In the genomic region with DNA sequence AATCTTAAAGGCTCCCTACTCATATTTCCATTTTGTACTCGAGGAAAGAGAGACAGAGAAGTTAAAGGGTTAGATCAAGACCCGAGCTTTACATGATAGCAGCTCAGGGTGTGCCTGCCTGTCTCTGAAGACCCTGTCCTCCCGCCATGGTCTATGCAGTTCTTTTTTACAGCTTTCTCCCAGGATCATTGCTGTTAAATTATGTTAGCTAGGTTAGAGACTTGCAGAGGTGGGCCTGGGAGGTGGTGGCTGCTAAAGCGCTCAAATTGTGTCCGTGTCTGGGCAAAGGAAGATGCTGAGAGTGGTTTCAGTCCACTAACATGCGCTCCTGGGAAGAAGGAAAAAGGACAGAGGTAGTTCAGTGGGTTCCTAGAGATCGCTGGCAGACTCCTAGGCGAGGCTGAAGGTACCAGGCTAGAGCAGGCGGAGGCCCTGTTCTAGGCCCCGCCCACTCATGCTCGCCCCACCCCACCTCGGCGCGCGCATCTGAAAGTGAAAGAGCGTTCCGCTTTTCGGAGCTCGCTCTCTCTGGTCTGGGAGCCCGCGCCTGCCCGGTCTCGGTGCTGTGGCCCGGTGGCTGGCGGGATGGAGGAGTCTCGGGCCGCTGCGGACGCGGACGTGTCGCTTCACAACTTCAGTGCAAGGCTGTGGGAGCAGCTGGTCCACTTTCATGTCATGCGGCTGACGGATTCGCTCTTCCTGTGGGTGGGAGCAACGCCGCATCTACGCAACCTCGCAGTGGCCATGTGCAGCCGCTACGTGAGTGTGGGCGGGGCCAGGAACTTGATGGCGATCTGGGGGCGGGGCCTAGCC, we compare ENCODE assay signal across 8 mouse cellular contexts. TPM values are rescaled to one million over a fixed set of nuclear protein-coding genes. Genes with fewer than 3 reads are reported as not detected.
DNase-seq lines count a peak whose midpoint lies in the region; ATAC-seq and TF ChIP-seq lines count a peak whose summit lies in the region.

Gene Psmg4 (plus strand): TSS at position 474 of the 813 bp plus-strand sequence.

- DNase-seq in ES-E14 (ENCODE audit: low read depth, low spot score) = peak; percentile 85
- peak; percentile 90 for DNase-seq in cerebellum, adult 11-12 months
- DNase-seq in heart, postnatal 14 days = peak; percentile 92 to 97
- DNase-seq in layer of hippocampus, adult 11-12 months (ENCODE audit: low spot score) = peak; percentile 93
- peak; percentile 97 for DNase-seq in liver, postnatal 0 days
- DNase-seq in telencephalon, adult 2 months (ENCODE audit: low read depth, low spot score) = peak; percentile 84

- no peak for TF ChIP-seq CTCF in liver, postnatal 0 days (IDR thresholded peaks at IDR 0.05; ENCODE audit: low read depth)

- H3K4me1 ChIP-seq in ES-E14 (ENCODE audit: control insufficient read depth in 2 of 2, insufficient read depth in 2 of 2, low read length in 2 of 2, poor library complexity in 1 of 2) = no peaks in the 10 kb centered on the region
- peaks cover 20% of the 10 kb centered on the region for H3K4me1 ChIP-seq in forebrain, embryonic 15.5 days
- peaks cover 14% of the 10 kb centered on the region for H3K4me1 ChIP-seq in liver, postnatal 0 days (ENCODE audit: insufficient read depth)
- peaks cover 24% of the 10 kb centered on the region for H3K4me1 ChIP-seq in neural tube, embryonic 13.5 days (replicated peaks)

- WGBS in forebrain, embryonic 15.5 days = 3% methylated on average over 44 of the region's 44 CpGs
- WGBS in liver, postnatal 0 days (ENCODE audit: insufficient replicate concordance) = 3% methylated on average over 44 of the region's 44 CpGs
- WGBS in neural tube, embryonic 13.5 days = 2% methylated on average over 44 of the region's 44 CpGs

- H3K4me3 ChIP-seq in ES-E14 (ENCODE audit: insufficient read depth in 1 of 2, low read depth in 1 of 2, low read length in 2 of 2, poor library complexity in 1 of 2, severe bottlenecking in 1 of 2) = peak within 1 kb of the TSS; percentile 83 to 98
- peak within 1 kb of the TSS; percentile 73 for H3K4me3 ChIP-seq in forebrain, embryonic 15.5 days
- H3K4me3 ChIP-seq in liver, postnatal 0 days (ENCODE audit: low read depth, low read length) = peak within 1 kb of the TSS; percentile 71
- H3K4me3 ChIP-seq in neural tube, embryonic 13.5 days = peak within 1 kb of the TSS; percentile 71

- H3K9me3 ChIP-seq in ES-E14 (ENCODE audit: control insufficient read depth, insufficient read depth, low read depth, low read length) = peaks cover 21% of the 10 kb centered on the region; the same call in 1 of the 2 replicates
- no peaks in the 10 kb centered on the region for H3K9me3 ChIP-seq in forebrain, embryonic 15.5 days
- H3K9me3 ChIP-seq in liver, postnatal 0 days (ENCODE audit: low read length) = no peaks in the 10 kb centered on the region
- no peaks in the 10 kb centered on the region for H3K9me3 ChIP-seq in neural tube, embryonic 13.5 days

- in situ Hi-C loops in ES-E14 (cut with MboI; ENCODE audit: low sequenced_read_pairs in 2 of 2, unreplicated experiment in 2 of 2) = no loop called here

- peak within 1 kb of the TSS; percentile 88 for H3K9ac ChIP-seq in ES-E14 (ENCODE audit: insufficient read depth, low read depth, low read length, poor library complexity, severe bottlenecking)
- H3K9ac ChIP-seq in forebrain, embryonic 15.5 days (replicated peaks) = peak within 1 kb of the TSS; percentile 64
- H3K9ac ChIP-seq in liver, postnatal 0 days (replicated peaks) = peak within 1 kb of the TSS; percentile 66
- peak within 1 kb of the TSS; percentile 77 for H3K9ac ChIP-seq in neural tube, embryonic 13.5 days

- H3K27ac ChIP-seq in ES-E14 (ENCODE audit: insufficient read depth, low read depth, low read length, poor library complexity, severe bottlenecking) = peak within 1 kb of the TSS; percentile 90
- H3K27ac ChIP-seq in forebrain, embryonic 15.5 days (replicated peaks) = peak within 1 kb of the TSS; percentile 93
- peak within 1 kb of the TSS; percentile 90 for H3K27ac ChIP-seq in liver, postnatal 0 days (ENCODE audit: low read depth)
- H3K27ac ChIP-seq in neural tube, embryonic 13.5 days (replicated peaks) = peak within 1 kb of the TSS; percentile 91

- H3K4me2 ChIP-seq in forebrain, embryonic 15.5 days (replicated peaks) = peak within 1 kb of the TSS; percentile 65
- H3K4me2 ChIP-seq in liver, postnatal 0 days (ENCODE audit: low read depth, low read length) = peak within 1 kb of the TSS; percentile 82
- peak within 1 kb of the TSS; percentile 70 for H3K4me2 ChIP-seq in neural tube, embryonic 13.5 days

- intact Hi-C loops in heart, postnatal 14 days (cut with DNase I) = no loop called here

- no peaks in the 10 kb centered on the region for H3K27me3 ChIP-seq in forebrain, embryonic 15.5 days
- no peaks in the 10 kb centered on the region for H3K27me3 ChIP-seq in liver, postnatal 0 days (ENCODE audit: insufficient read depth, low read length)
- H3K27me3 ChIP-seq in neural tube, embryonic 13.5 days = no peaks in the 10 kb centered on the region

- peaks cover 14% of the 10 kb centered on the region for H3K36me3 ChIP-seq in ES-E14 (ENCODE audit: control insufficient read depth, insufficient read depth, low read length, poor library complexity, severe bottlenecking)
- peaks cover 7% of the 10 kb centered on the region for H3K36me3 ChIP-seq in forebrain, embryonic 15.5 days
- peaks cover 7% of the 10 kb centered on the region; the same call in 1 of the 2 replicates for H3K36me3 ChIP-seq in liver, postnatal 0 days (replicated peaks; ENCODE audit: insufficient read depth, low read length)
- H3K36me3 ChIP-seq in neural tube, embryonic 13.5 days = peaks cover 11% of the 10 kb centered on the region

- TF ChIP-seq EP300 in liver, postnatal 0 days (IDR thresholded peaks at IDR 0.05; ENCODE audit: low read depth) = no peak

- peak; percentile 96 for ATAC-seq in forebrain, embryonic 15.5 days (replicated peaks)
- peak; percentile 99 for ATAC-seq in liver, postnatal 0 days
- ATAC-seq in neural tube, embryonic 13.5 days (ENCODE audit: low read depth) = peak; percentile 96

TF ChIP-seq in ES-E14, 5 proteins besides CTCF, POLR2A, EP300 and RAD21:
- TF ChIP-seq HCFC1 (IDR thresholded peaks at IDR 0.05; ENCODE audit: borderline replicate concordance, insufficient read depth, low read length) (peak; percentile 53; the same call in 1 of the 2 replicates), ZNF384 (IDR thresholded peaks at IDR 0.05; ENCODE audit: low read depth, low read length) (no peak)

RNA-seq across cellular contexts. Expression of gene Psmg4, which starts in this region (rescaled TPM):
- total RNA-seq in ES-E14 (2012; rRNA removed) = 80.1 and 99.8 TPM in 2 replicates
- 97.3 and 105 TPM in 2 replicates for polyA plus RNA-seq in forebrain, embryonic 15.5 days (2015; fragmentation: Nextera tagmentation; extraction: Ambion mirVana)
- 10 to 100 TPM; 25.2 to 37.8 TPM for total RNA-seq in heart, postnatal 14 days (2021)
- polyA plus RNA-seq in liver, postnatal 0 days (2015; fragmentation: Nextera tagmentation; extraction: Ambion mirVana) = 49.2 and 50.5 TPM in 2 replicates
- polyA plus RNA-seq in neural tube, embryonic 13.5 days (2015; fragmentation: Nextera tagmentation; extraction: Ambion mirVana) = 94.7 and 95.4 TPM in 2 replicates

Comparison
In these comparisons a context has a peak if more than half of its experiments do, and no peak if none do; other contexts are left out.
1. Peak in every context shown above with its lines: DNase-seq, ATAC-seq, H3K4me3 ChIP-seq and H3K27ac ChIP-seq.